Mouse (Mus musculus): ENCODE measurements around the gene Mtss1l.

GRCm38 (mm10) chr8:110720685-110721598 is at the start of gene Mtss1l:
- TF ChIP-seq CTCF (IDR thresholded peaks at IDR 0.05; ENCODE audit: low read depth) (no peak), EP300 (optimal IDR thresholded peaks at IDR 0.05) (no peak)

Data from stomach, postnatal 0 days (tissue).